9 mouse cellular contexts compared by ENCODE assay signal in the genomic region with DNA sequence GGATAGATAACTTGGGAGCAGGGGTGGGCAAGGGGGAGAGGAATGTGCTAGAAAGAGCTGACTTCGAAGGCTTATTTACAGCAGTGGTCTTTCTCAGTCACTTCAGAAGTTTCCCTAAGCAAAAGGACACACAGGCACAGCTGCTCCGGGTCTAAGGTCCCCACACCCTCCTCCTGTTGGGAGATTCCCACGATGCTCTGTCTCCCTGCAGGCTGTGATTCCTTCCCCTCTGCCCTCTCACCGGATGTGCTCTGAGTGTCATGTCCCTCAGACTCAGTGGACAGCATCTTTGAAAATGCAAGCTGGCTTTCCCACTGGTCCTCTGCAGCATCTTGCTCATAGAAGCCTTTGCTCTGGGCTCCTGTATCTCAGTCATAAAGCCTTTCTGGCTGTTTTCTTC. TPM values are rescaled to one million over a fixed set of nuclear protein-coding genes. Genes with fewer than 3 reads are reported as not detected.
A peak's percentile ranks its signal among the peaks of the same experiment; 100 is the strongest.
DNase-seq lines count a peak whose midpoint lies in the region; ATAC-seq and TF ChIP-seq lines count a peak whose summit lies in the region.
"Had no signal": no experiment of that assay in that cellular context is flagged by ENCODE, and none has a peak within 500 bp of the region (broad histone marks: within the 10 kb centered on the region; RNA-seq: fewer than 3 reads in every experiment).

No protein-coding gene starts in this region.

- H3K9ac ChIP-seq in heart, embryonic 14.5 days (ENCODE audit: low read length): no peak overlapping the region

- no peak overlapping the region for H3K4me3 ChIP-seq in layer of hippocampus, adult 2 months
- no peak overlapping the region for H3K4me3 ChIP-seq in heart, embryonic 14.5 days (ENCODE audit: control insufficient read depth in 1 of 2, insufficient read depth in 1 of 2, low read depth in 1 of 2, low read length in 2 of 2)

- peaks cover 39 to 52% of the 10 kb centered on the region in 2 experiments for H3K4me1 ChIP-seq in heart, embryonic 14.5 days (ENCODE audit: control insufficient read depth in 2 of 2, insufficient read depth in 2 of 2, low read length in 2 of 2)

- 0 out of 2 replicates have a peak, but pooled peaks cover 2% of the 10 kb centered on the region for H3K36me3 ChIP-seq in heart, embryonic 14.5 days (ENCODE audit: control insufficient read depth, insufficient read depth, low read length)

- no peaks in the 10 kb centered on the region for H3K27me3 ChIP-seq in heart, embryonic 14.5 days (ENCODE audit: control insufficient read depth, insufficient read depth, low read length)

- TF ChIP-seq CTCF in layer of hippocampus, adult 2 months (conservative IDR thresholded peaks at IDR 0.05): no peak

- peak overlapping the region; percentile 63; the same call in 1 of the 2 replicates for H3K27ac ChIP-seq in layer of hippocampus, adult 2 months
- H3K27ac ChIP-seq in heart, embryonic 14.5 days (replicated peaks in 1 of 2; ENCODE audit: control insufficient read depth in 1 of 2, insufficient read depth in 1 of 2, low read depth in 2 of 2, low read length in 2 of 2): peak overlapping the region; percentile 81 to 88

- no peaks in the 10 kb centered on the region for H3K9me3 ChIP-seq in heart, embryonic 14.5 days (ENCODE audit: control insufficient read depth, low read length)

- no peak for ATAC-seq in heart, embryonic 14.5 days (ENCODE audit: insufficient number of reproducible peaks, insufficient read depth, low FRiP score, low read depth)
- ATAC-seq in megakaryocyte progenitor cell, adult 5-6 weeks (replicated peaks; ENCODE audit: poor library complexity): no peak
- ATAC-seq in erythroblast, adult 5-6 weeks (replicated peaks; ENCODE audit: low FRiP score, poor library complexity, severe bottlenecking): no peak
- ATAC-seq: hindbrain, embryonic 16.5 days had no signal

- no peak for DNase-seq in layer of hippocampus, adult 2 months (ENCODE audit: low spot score in 2 of 2)
- no peak for DNase-seq in layer of hippocampus, postnatal 10 days (ENCODE audit: low spot score in 2 of 2)
- peak; percentile 74 for DNase-seq in kidney, postnatal 10 days
- DNase-seq in lung, postnatal 25 days (ENCODE audit: low spot score): peak; percentile 34
- DNase-seq in T-cell, adult 2 months (ENCODE audit: low spot score): no peak

- H3K4me2 ChIP-seq in heart, embryonic 14.5 days (ENCODE audit: low read length): no peak overlapping the region

- WGBS in heart, embryonic 14.5 days: 37% methylated on average over 4 of the region's 4 CpGs

RNA-seq across cellular contexts. Expression of gene Gnpnat1, which starts 47.4 kb away (rescaled TPM):
- 10 to 100 TPM; 18.4 to 19.3 TPM for total RNA-seq in layer of hippocampus, adult 2 months (2021)
- total RNA-seq in layer of hippocampus, postnatal 10 days (2021): 10 to 100 TPM; 14.9 to 15.9 TPM
- polyA plus RNA-seq in heart, embryonic 14.5 days (2014; fragmentation: Nextera tagmentation; extraction: Ambion mirVana): 22.6 and 23.9 TPM in 2 replicates
- 49.7 and 54.0 TPM in 2 replicates for total RNA-seq in megakaryocyte progenitor cell, adult 5-6 weeks (2015)
- 22.7 and 34.2 TPM in 2 replicates for total RNA-seq in megakaryocyte progenitor cell, adult 5-6 weeks (2017)
- total RNA-seq in erythroblast, adult 5-6 weeks (2015; ENCODE audit: low replicate concordance): 3.1 and 22.6 TPM in 2 replicates
- 5.4 and 9.2 TPM in 2 replicates for total RNA-seq in erythroblast, adult 5-6 weeks (2017; ENCODE audit: low replicate concordance)

Comparison
In these comparisons a context has a peak if more than half of its experiments do, and no peak if none do; other contexts are left out.
1. DNase-seq: peak in kidney, postnatal 10 days (single experiment) and lung, postnatal 25 days (single experiment); none in layer of hippocampus, adult 2 months (0 of 2), layer of hippocampus, postnatal 10 days (0 of 2) and T-cell, adult 2 months (single experiment).